Mouse (Mus musculus) heart, postnatal 0 days (tissue): ENCODE results near the gene Rrn3.

Experiments
- CTCF ChIP-seq: IDR thresholded peaks from 2 replicates; pipeline ENCODE4 v1.5.1; 2016; ENCODE audit warnings: antibody characterized with exemption, control low read depth, low read depth
- EP300 ChIP-seq: IDR thresholded peaks from 2 replicates; pipeline ENCODE4 v1.6.1; 2016; ENCODE audit warnings: antibody characterized with exemption, low read depth

GRCm38 (mm10) chr16:13747708-13748107, 32.8 kb upstream of the Rrn3 start:
- TF ChIP-seq CTCF (no peak), EP300 (no peak)
